Mouse (Mus musculus): ENCODE measurements around the gene Tcp11l1. TPM values are rescaled to one million over a fixed set of nuclear protein-coding genes. Genes with fewer than 3 reads are reported as not detected.

Gene Tcp11l1
- total RNA-seq (2022): 10 to 100 TPM in 2 of 4 experiments, 1 to 10 TPM in 2; 8.4 to 10.7 (median 9.7) TPM

- peak; percentile 50 for DNase-seq (ENCODE audit: low spot score)
Measured at GRCm38 (mm10) chr2:104711585-104712485, at the start of gene Tcp11l1. TSS of gene Tcp11l1 (minus strand) at chr2:104712169.

- no peak for DNase-seq (ENCODE audit: low spot score)
Measured at GRCm38 (mm10) chr2:104750611-104751010, 38.6 kb upstream of the Tcp11l1 start.

GRCm38 (mm10) chr2:104748652-104749183 is 36.7 kb upstream of the Tcp11l1 start:
- no peak for DNase-seq (ENCODE audit: low spot score)

- no peak for DNase-seq (ENCODE audit: low spot score)
Measured at GRCm38 (mm10) chr2:104746251-104746650, 34.3 kb upstream of the Tcp11l1 start.

GRCm38 (mm10) chr2:104743971-104744370 is 32.0 kb upstream of the Tcp11l1 start:
- no peak for DNase-seq (ENCODE audit: low spot score)

- DNase-seq (ENCODE audit: low spot score): peak; percentile 9
Measured at GRCm38 (mm10) chr2:104743160-104743559, 31.2 kb upstream of the Tcp11l1 start.

GRCm38 (mm10) chr2:104742741-104743064 is 30.7 kb upstream of the Tcp11l1 start, which contains the start of gene Depdc7:
TSS of gene Depdc7 (minus strand) at chr2:104742878.
- peak; percentile 88 for DNase-seq (ENCODE audit: low spot score)

GRCm38 (mm10) chr2:104741896-104742740 is 30.1 kb upstream of the Tcp11l1 start:
- no peak for DNase-seq (ENCODE audit: low spot score)

- no peak for DNase-seq (ENCODE audit: low spot score)
Measured at GRCm38 (mm10) chr2:104741015-104741758, 29.2 kb upstream of the Tcp11l1 start.

- no peak for DNase-seq (ENCODE audit: low spot score)
Measured at GRCm38 (mm10) chr2:104740248-104740949, 28.4 kb upstream of the Tcp11l1 start.

GRCm38 (mm10) chr2:104739691-104740090 is 27.7 kb upstream of the Tcp11l1 start:
- no peak for DNase-seq (ENCODE audit: low spot score)

GRCm38 (mm10) chr2:104736241-104736640 is 24.3 kb upstream of the Tcp11l1 start:
- no peak for DNase-seq (ENCODE audit: low spot score)

GRCm38 (mm10) chr2:104732562-104733256 is 20.7 kb upstream of the Tcp11l1 start:
- DNase-seq (ENCODE audit: low spot score): no peak

GRCm38 (mm10) chr2:104732033-104732444 is 20.1 kb upstream of the Tcp11l1 start:
- peak; percentile 22 for DNase-seq (ENCODE audit: low spot score)

GRCm38 (mm10) chr2:104727369-104727768 is 15.4 kb upstream of the Tcp11l1 start:
- no peak for DNase-seq (ENCODE audit: low spot score)

- no peak for DNase-seq (ENCODE audit: low spot score)
Measured at GRCm38 (mm10) chr2:104722021-104722420, 10.1 kb upstream of the Tcp11l1 start.

- DNase-seq (ENCODE audit: low spot score): no peak
Measured at GRCm38 (mm10) chr2:104717827-104718226, 5.9 kb upstream of the Tcp11l1 start.

GRCm38 (mm10) chr2:104717231-104717735 is 5.3 kb upstream of the Tcp11l1 start:
- no peak for DNase-seq (ENCODE audit: low spot score)

- no peak for DNase-seq (ENCODE audit: low spot score)
Measured at GRCm38 (mm10) chr2:104716279-104716678, 4.3 kb upstream of the Tcp11l1 start, which contains the start of gene Pin1rt1. TSS of gene Pin1rt1 (minus strand) at chr2:104716379.

GRCm38 (mm10) chr2:104714254-104714691 is 2.3 kb upstream of the Tcp11l1 start:
- no peak for DNase-seq (ENCODE audit: low spot score)
